Comparison of ENCODE assay signal across 8 mouse cellular contexts in the genomic region with DNA sequence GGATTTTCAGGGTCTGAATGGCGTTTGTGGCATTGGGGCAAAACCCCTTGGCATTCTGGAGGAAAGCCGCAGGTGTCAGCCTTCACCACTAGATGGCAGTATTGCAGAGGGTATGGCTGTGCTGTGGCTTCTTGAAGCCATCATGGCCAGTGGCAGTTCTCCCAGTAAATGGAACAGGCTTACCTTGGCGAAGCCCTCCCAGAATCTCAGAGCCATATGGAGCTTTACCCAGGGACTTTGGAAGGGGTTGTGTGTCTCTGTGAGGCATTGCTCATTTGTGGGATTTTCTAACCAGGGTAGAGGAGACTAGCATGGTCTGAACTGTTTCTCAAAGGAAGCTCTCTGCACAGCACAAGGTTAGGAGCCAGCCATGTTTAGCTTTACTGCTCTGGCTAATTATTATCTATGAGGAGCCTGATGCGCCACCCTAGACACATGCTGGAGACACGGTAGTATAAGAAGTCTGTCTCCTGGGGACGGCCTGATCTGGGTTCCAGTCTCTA. TPM values are rescaled to one million over a fixed set of nuclear protein-coding genes. Genes with fewer than 3 reads are reported as not detected.
DNase-seq lines count a peak whose midpoint lies in the region; ATAC-seq and TF ChIP-seq lines count a peak whose summit lies in the region.

No protein-coding gene starts in this region.

- intact Hi-C loops in left cerebral cortex, adult 2 months (cut with DNase I) = loop anchor here (5.0 kb wide), 3 partner anchors 106 to 451 kb away; no protein-coding TSS in a partner anchor

- DNase-seq in MEL-GATA-1-ER (ENCODE audit: extremely low read depth, low read depth) = peak; percentile 11
- peak; percentile 58 for DNase-seq in cerebellum, adult 11 months
- DNase-seq in forelimb bud, embryonic 11.5 days (ENCODE audit: low read depth, low spot score) = peak; percentile 87
- peak; percentile 68 for DNase-seq in induced T-regulatory cell, adult 2 months (ENCODE audit: low read depth)
- peak; percentile 73 to 74 for DNase-seq in left cerebral cortex, adult 2 months (ENCODE audit: extremely low spot score in 1 of 2, low spot score in 2 of 2)
- DNase-seq in right cerebral cortex, postnatal 25 days = peak; percentile 67
- DNase-seq in urinary bladder, postnatal 25 days (ENCODE audit: low spot score) = peak; percentile 56

- no peak overlapping the region for H3K4me3 ChIP-seq in left cerebral cortex, adult 2 months

- ATAC-seq in megakaryocyte progenitor cell, adult 5-6 weeks (replicated peaks; ENCODE audit: poor library complexity) = peak; percentile 93

- H3K27ac ChIP-seq in left cerebral cortex, adult 2 months = no peak overlapping the region

- TF ChIP-seq CTCF in left cerebral cortex, adult 2 months (IDR thresholded peaks at IDR 0.05) = peak; percentile 97

RNA-seq across cellular contexts. Expression of a gene that starts 22.5 kb away (rescaled TPM):
- not detected for total RNA-seq in left cerebral cortex, adult 2 months (2021)
- not detected in 2 replicates for total RNA-seq in megakaryocyte progenitor cell, adult 5-6 weeks (2015)
- total RNA-seq in megakaryocyte progenitor cell, adult 5-6 weeks (2017) = not detected in 2 replicates

RNA-seq across cellular contexts. Expression of a gene that starts 38.2 kb away (rescaled TPM):
- 100 to 1,000 TPM; 321 to 343 TPM for total RNA-seq in left cerebral cortex, adult 2 months (2021)
- total RNA-seq in megakaryocyte progenitor cell, adult 5-6 weeks (2015) = not detected in 2 replicates
- total RNA-seq in megakaryocyte progenitor cell, adult 5-6 weeks (2017) = not detected in 2 replicates

Comparison
In these comparisons a context has a peak if more than half of its experiments do, and no peak if none do; other contexts are left out.
1. DNase-seq: peak in every context shown above with its lines; median percentile 87 in forelimb bud, embryonic 11.5 days; 74 in left cerebral cortex, adult 2 months; 68 in induced T-regulatory cell, adult 2 months; 67 in right cerebral cortex, postnatal 25 days; 58 in cerebellum, adult 11 months; 56 in urinary bladder, postnatal 25 days; 11 in MEL-GATA-1-ER.
2. RNA of a gene that starts 38.2 kb away (total RNA-seq): 321 to 343 TPM in left cerebral cortex, adult 2 months; not detected in megakaryocyte progenitor cell, adult 5-6 weeks; every median in the first group is over 100 times any median in the second.